Mouse (Mus musculus) midbrain, embryonic 12.5 days (tissue): Measurements from ENCODE around the gene Cgas. TPM values are rescaled to one million over a fixed set of nuclear protein-coding genes. Genes with fewer than 3 reads are reported as not detected.

Source experiments
- ATAC-seq: fragments of 200-750 bp; cut with Nextera tagmentation; 2 replicates; pipeline ENCODE4 v1.8.0; 2017; ENCODE audit warnings: low read depth, moderate TSS enrichment, moderate library complexity; ENCODE audit not compliant: low FRiP score
- H3K27ac ChIP-seq: fragments of 300-500 bp; sonication (generic); replicated peaks from 2 replicates; pipeline ENCODE4 v1.5.1; 2016; ENCODE audit warnings: mild to moderate bottlenecking
- H3K27me3 ChIP-seq: fragments of 300-500 bp; sonication (generic); 2 replicates; pipeline ENCODE4 v1.6.1; 2016; ENCODE audit warnings: mild to moderate bottlenecking
- H3K36me3 ChIP-seq: fragments of 300-500 bp; sonication (generic); 2 replicates; pipeline ENCODE4 v1.6.1; 2016
- H3K4me1 ChIP-seq: fragments of 300-500 bp; sonication (generic); 2 replicates; pipeline ENCODE4 v1.6.1; 2016
- H3K4me2 ChIP-seq: fragments of 300-500 bp; sonication (generic); replicated peaks from 2 replicates; pipeline ENCODE4 v1.6.1; 2016; ENCODE audit warnings: mild to moderate bottlenecking, moderate library complexity
- H3K4me3 ChIP-seq: fragments of 300-500 bp; sonication (generic); 2 replicates; pipeline ENCODE4 v1.5.1; 2016; ENCODE audit warnings: mild to moderate bottlenecking
- H3K9ac ChIP-seq: fragments of 300-500 bp; sonication (generic); replicated peaks from 2 replicates; pipeline ENCODE4 v1.6.1; 2016; ENCODE audit warnings: mild to moderate bottlenecking, moderate library complexity
- H3K9me3 ChIP-seq: fragments of 300-500 bp; sonication (generic); 2 replicates; pipeline ENCODE4 v1.6.1; 2016; ENCODE audit warnings: mild to moderate bottlenecking
- WGBS: fragments of 180-500 bp; shearing (Covaris S2); methylation state at CpG from one replicate; pipeline ENCODE4 v1.1.7; 2016; 5-methylcytosine and 5-hydroxymethylcytosine counted together
- polyA plus RNA-seq: library from polyadenylated mRNA; unstranded; fragments of >200 nt; fragmentation: Nextera tagmentation; extraction: Ambion mirVana; gene quantifications from 2 replicates; pipeline ENCODE4 v1.2.1, GENCODE M21; 2016

The Cgas gene
- polyA plus RNA-seq, 1 experiment from 2014 or later, result 0.77 TPM

DNA sequence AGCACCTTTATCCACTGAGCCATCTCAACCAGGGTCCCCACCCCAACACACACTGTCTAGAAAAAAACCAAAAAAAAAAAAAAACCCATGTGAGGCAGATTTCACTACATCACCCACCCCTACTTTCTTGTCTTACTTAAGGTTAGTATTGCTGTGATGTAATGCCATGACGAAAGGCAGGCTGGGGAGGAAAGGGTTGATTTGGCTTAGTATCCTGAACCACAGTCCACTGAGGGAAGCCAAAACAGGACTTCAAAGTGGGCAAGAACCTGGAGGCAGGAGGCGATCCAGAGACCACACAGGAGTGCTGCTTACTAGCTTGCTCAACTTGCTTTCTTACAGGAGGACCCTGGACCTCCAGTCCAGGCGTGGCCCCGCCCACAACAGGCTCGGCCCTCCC lies 7.4 kb upstream of the Cgas start:
- Histone ChIP-seq H3K27me3 (peaks cover 14% of the 10 kb centered on the region), H3K36me3 (peaks cover 34% of the 10 kb centered on the region), H3K9me3 (no peaks in the 10 kb centered on the region), H3K4me3 (no peak overlapping the region), H3K4me1 (peaks cover 8% of the 10 kb centered on the region), H3K27ac (no peak overlapping the region), H3K4me2 (no peak overlapping the region), H3K9ac (no peak overlapping the region)
- 81% methylated on average over 5 of the region's 5 CpGs for WGBS
- no peak for ATAC-seq

- WGBS, result under 1% methylated on average over 96 of the region's 96 CpGs
- peaks cover 16% of the 10 kb centered on the region for H3K36me3 ChIP-seq
- no peaks in the 10 kb centered on the region for H3K9me3 ChIP-seq
- peak within 1 kb of the TSS; percentile 99 for H3K4me3 ChIP-seq
- peak within 1 kb of the TSS; percentile 86 for H3K9ac ChIP-seq
- H3K27ac ChIP-seq, result peak within 1 kb of the TSS; percentile 92
- peak; percentile 93 for ATAC-seq
- peak within 1 kb of the TSS; percentile 60 for H3K4me2 ChIP-seq
- H3K27me3 ChIP-seq, result peaks cover 36% of the 10 kb centered on the region
- H3K4me1 ChIP-seq, result peaks cover 8% of the 10 kb centered on the region
Measured at GRCm38 (mm10) chr9:78447973-78448873, 5.2 kb upstream of the Cgas start, which contains the start of the genes Mto1 and Gm17324. TSS of gene Mto1 (plus strand) at chr9:78448208. TSS of gene Gm17324 (minus strand) at chr9:78448786.

- peak; percentile 48 for ATAC-seq
- Histone ChIP-seq H3K27ac (no peak overlapping the region), H3K36me3 (peaks cover 9% of the 10 kb centered on the region), H3K9ac (peak overlapping the region; percentile 86; the same call in 1 of the 2 replicates), H3K4me2 (peak overlapping the region; percentile 60), H3K4me1 (peaks cover 13% of the 10 kb centered on the region), H3K9me3 (no peaks in the 10 kb centered on the region), H3K4me3 (peak overlapping the region; percentile 99), H3K27me3 (peaks cover 42% of the 10 kb centered on the region)
- WGBS, result 26% methylated on average over 9 of the region's 9 CpGs
Measured at GRCm38 (mm10) chr9:78447606-78447972, 4.6 kb upstream of the Cgas start.

GRCm38 (mm10) chr9:78442237-78442578 lies 829 bp downstream of the Cgas start:
- Histone ChIP-seq H3K27ac (no peak overlapping the region), H3K27me3 (peaks cover 70% of the 10 kb centered on the region), H3K9ac (no peak overlapping the region), H3K4me3 (peak overlapping the region; percentile 36), H3K36me3 (no peaks in the 10 kb centered on the region), H3K9me3 (no peaks in the 10 kb centered on the region), H3K4me2 (peak overlapping the region; percentile 53), H3K4me1 (peaks cover 8% of the 10 kb centered on the region; the same call in 1 of the 2 replicates)
- WGBS, result 3% methylated on average over 9 of the region's 9 CpGs
- ATAC-seq, result peak; percentile 63

DNA sequence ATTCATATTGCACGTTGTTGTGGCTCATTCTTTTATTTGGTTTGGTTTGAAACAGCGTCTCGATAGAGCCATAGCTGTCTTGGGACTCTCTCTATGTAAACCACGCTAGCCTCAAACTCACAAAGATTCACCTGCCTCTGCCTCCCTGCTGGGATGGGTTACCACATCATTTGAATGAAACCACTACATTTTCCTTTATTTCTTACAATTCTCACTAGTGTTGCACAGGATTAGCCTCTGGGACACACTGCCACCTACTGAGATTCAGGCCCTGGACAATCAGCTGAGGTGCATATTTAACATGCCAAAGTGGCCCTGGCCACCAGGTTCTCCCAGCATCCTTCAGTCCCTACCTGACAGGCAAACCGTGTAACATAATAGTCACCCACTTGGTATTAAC lies 3.6 kb downstream of the Cgas start:
- Histone ChIP-seq H3K36me3 (no peaks in the 10 kb centered on the region), H3K4me1 (peaks cover 8% of the 10 kb centered on the region; the same call in 1 of the 2 replicates), H3K27ac (no peak overlapping the region), H3K9me3 (no peaks in the 10 kb centered on the region), H3K27me3 (peaks cover 46% of the 10 kb centered on the region), H3K4me3 (no peak overlapping the region), H3K9ac (no peak overlapping the region), H3K4me2 (no peak overlapping the region)
- 69% methylated on average over 5 of the region's 5 CpGs for WGBS
- no peak for ATAC-seq

GRCm38 (mm10) chr9:78432471-78432870 lies 10.6 kb downstream of the Cgas start:
- Histone ChIP-seq H3K9me3 (no peaks in the 10 kb centered on the region), H3K4me3 (no peak overlapping the region), H3K36me3 (no peaks in the 10 kb centered on the region), H3K27ac (no peak overlapping the region), H3K27me3 (no peaks in the 10 kb centered on the region), H3K4me1 (0 out of 2 replicates have a peak, but pooled peaks cover 4% of the 10 kb centered on the region), H3K4me2 (no peak overlapping the region), H3K9ac (no peak overlapping the region)
- no peak for ATAC-seq
- 87% methylated on average over 5 of the region's 5 CpGs for WGBS

DNA sequence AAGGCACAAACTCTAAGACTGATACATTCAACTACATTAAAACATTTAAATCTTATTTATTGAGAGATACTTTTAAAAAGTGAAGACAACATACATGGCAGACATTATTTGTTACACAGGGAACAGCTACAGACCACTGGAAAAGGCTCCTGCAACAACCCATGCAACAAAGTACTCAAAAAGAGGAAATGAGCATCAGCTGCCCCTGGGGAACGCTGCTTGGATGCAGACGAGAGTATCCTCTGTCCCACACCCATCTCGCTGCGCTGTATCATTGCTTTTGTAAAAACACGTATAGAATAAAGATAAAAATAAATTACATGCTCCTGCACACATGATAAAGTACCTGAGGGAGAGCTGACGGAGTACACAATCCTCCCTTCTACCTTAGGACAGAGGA lies 12.6 kb downstream of the Cgas start:
- Histone ChIP-seq H3K36me3 (no peaks in the 10 kb centered on the region), H3K4me3 (no peak overlapping the region), H3K9ac (no peak overlapping the region), H3K9me3 (no peaks in the 10 kb centered on the region), H3K27ac (no peak overlapping the region), H3K4me2 (no peak overlapping the region), H3K4me1 (0 out of 2 replicates have a peak, but pooled peaks cover 4% of the 10 kb centered on the region), H3K27me3 (no peaks in the 10 kb centered on the region)
- 85% methylated on average over 6 of the region's 6 CpGs for WGBS
- no peak for ATAC-seq

- 70% methylated on average over 2 of the region's 2 CpGs for WGBS
Measured at GRCm38 (mm10) chr9:78429551-78429950, 13.5 kb downstream of the Cgas start.

GRCm38 (mm10) chr9:78428870-78429432 lies 14.1 kb downstream of the Cgas start:
- 87% methylated on average over 4 of the region's 4 CpGs for whole genome bisulfite sequencing

More at GRCm38 (mm10) chr9:78429551-78429950, 13.5 kb downstream of the Cgas start:
- no peak overlapping the region for H3K27ac ChIP-seq
- H3K36me3 ChIP-seq, result no peaks in the 10 kb centered on the region
- no peak overlapping the region for H3K9ac ChIP-seq
- no peak for ATAC-seq
- H3K9me3 ChIP-seq, result no peaks in the 10 kb centered on the region
- H3K4me2 ChIP-seq, result no peak overlapping the region
- H3K4me3 ChIP-seq, result no peak overlapping the region
- H3K4me1 ChIP-seq, result 0 out of 2 replicates have a peak, but pooled peaks cover 4% of the 10 kb centered on the region
- no peaks in the 10 kb centered on the region for H3K27me3 ChIP-seq

DNA sequence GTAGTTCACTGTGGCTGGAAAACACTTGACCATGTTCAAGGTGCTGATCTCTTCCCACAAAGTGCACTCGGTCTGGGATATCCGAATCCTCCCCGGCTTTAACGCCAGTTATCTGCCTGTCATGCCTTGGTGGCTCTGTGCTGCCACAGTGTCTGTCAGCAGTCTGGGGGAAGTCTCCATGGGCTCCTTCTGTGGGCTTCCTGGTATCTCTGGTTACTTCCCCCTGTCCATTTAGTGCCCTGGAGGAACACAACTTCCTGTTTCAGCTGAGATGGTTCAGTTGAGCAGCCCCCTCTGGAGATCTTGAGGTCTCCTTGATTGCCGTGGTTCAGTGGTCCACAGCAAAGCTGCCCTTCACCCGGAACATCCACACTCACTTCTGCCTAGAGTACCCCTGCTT lies 14.9 kb downstream of the Cgas start:
- H3K4me3 ChIP-seq, result no peak overlapping the region
- 0 out of 2 replicates have a peak, but pooled peaks cover 4% of the 10 kb centered on the region for H3K4me1 ChIP-seq
- H3K9me3 ChIP-seq, result no peaks in the 10 kb centered on the region
- no peak overlapping the region for H3K27ac ChIP-seq
- H3K27me3 ChIP-seq, result no peaks in the 10 kb centered on the region
- H3K9ac ChIP-seq, result no peak overlapping the region
- ATAC-seq, result no peak
- H3K36me3 ChIP-seq, result no peaks in the 10 kb centered on the region
- no peak overlapping the region for H3K4me2 ChIP-seq
- 75% methylated on average over 6 of the region's 6 CpGs for WGBS

More at GRCm38 (mm10) chr9:78428870-78429432, 14.1 kb downstream of the Cgas start:
- H3K4me3 ChIP-seq, result no peak overlapping the region
- H3K27ac ChIP-seq, result no peak overlapping the region
- H3K9me3 ChIP-seq, result no peaks in the 10 kb centered on the region
- H3K27me3 ChIP-seq, result no peaks in the 10 kb centered on the region
- 0 out of 2 replicates have a peak, but pooled peaks cover 4% of the 10 kb centered on the region for H3K4me1 ChIP-seq
- H3K36me3 ChIP-seq, result no peaks in the 10 kb centered on the region
- no peak for ATAC-seq
- no peak overlapping the region for H3K9ac ChIP-seq
- no peak overlapping the region for H3K4me2 ChIP-seq

GRCm38 (mm10) chr9:78427362-78427781 lies 15.7 kb downstream of the Cgas start:
- ATAC-seq, result peak; percentile 47; the same call in 1 of the 2 replicates
- H3K27ac ChIP-seq, result no peak overlapping the region
- peak overlapping the region; percentile 44 for H3K9ac ChIP-seq
- H3K4me1 ChIP-seq, result 0 out of 2 replicates have a peak, but pooled peaks cover 4% of the 10 kb centered on the region
- no peaks in the 10 kb centered on the region for H3K36me3 ChIP-seq
- H3K27me3 ChIP-seq, result no peaks in the 10 kb centered on the region
- peak overlapping the region; percentile 31 for H3K4me3 ChIP-seq
- 45% methylated on average over 24 of the region's 27 CpGs for WGBS
- no peaks in the 10 kb centered on the region for H3K9me3 ChIP-seq
- peak overlapping the region; percentile 53 for H3K4me2 ChIP-seq

DNA sequence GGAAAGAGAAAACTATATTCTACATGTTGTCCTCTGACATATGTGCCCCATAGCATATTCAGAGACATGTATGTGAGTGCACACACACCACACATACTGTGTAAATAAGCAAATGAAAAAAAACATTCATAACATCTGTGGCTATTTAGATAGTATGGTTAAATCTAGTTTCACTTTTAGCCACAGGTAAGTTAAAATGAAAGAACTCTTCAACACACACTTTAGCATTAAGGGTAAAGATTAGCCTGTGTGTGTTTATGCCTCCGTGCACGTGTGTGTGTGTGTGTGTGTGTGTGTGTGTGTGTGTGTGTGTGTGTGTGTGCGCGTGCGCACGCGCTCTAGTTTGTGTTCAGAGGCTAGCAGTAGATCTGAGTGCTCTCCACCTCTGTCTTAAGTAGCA lies 41.4 kb downstream of the Cgas start:
- no peak overlapping the region for H3K4me3 ChIP-seq
- no peak overlapping the region for H3K27ac ChIP-seq
- H3K4me2 ChIP-seq, result no peak overlapping the region
- no peak overlapping the region for H3K9ac ChIP-seq
- no peaks in the 10 kb centered on the region for H3K9me3 ChIP-seq
- no peaks in the 10 kb centered on the region for H3K4me1 ChIP-seq
- peaks cover 19% of the 10 kb centered on the region for H3K27me3 ChIP-seq
- H3K36me3 ChIP-seq, result no peaks in the 10 kb centered on the region
- no peak for ATAC-seq
- 82% methylated on average over 3 of the region's 7 CpGs for WGBS
